ENCODE assay signal across 34 mouse cellular contexts in the genomic region with DNA sequence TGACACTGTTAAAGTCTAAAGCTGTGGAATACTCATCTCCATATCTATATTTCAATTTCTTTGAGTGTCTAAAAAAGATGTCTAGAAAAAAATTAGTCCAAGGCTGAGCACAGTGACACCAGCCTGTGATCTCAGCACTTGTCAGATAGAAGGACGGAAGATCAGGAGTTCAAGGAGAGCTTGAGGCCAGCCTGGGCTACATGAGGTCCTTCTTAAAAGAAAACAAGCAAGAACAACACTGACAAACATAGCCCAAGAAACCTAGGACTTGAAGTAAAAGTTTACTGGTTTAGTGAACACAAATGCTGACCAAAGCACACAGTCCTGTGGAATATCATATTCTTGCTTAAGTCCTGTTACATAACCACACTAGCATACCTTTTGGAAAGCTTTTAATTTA. TPM values are rescaled to one million over a fixed set of nuclear protein-coding genes. Genes with fewer than 3 reads are reported as not detected.
"Had no signal": no experiment of that assay in that cellular context is flagged by ENCODE, and none has a peak within 500 bp of the region (broad histone marks: within the 10 kb centered on the region; RNA-seq: fewer than 3 reads in every experiment).

No protein-coding gene starts in this region.

- DNase-seq: heart, postnatal 10 days; heart, postnatal 14 days; heart, postnatal 4 days; kidney, adult 11 months; kidney, adult 18-20 months; kidney, adult 2 months; kidney, adult 8-10 months; kidney, adult 9 months; kidney, postnatal 10 days; kidney, postnatal 14 days; kidney, postnatal 25 days; kidney, postnatal 36 days; kidney, postnatal 4 days; layer of hippocampus, adult 9-11 months; layer of hippocampus, postnatal 36 days had no signal

- H3K4me3 ChIP-seq: heart, embryonic 10.5 days; heart, embryonic 12.5 days; heart, embryonic 13.5 days; heart, embryonic 15.5 days; hindbrain, embryonic 10.5 days; hindbrain, embryonic 12.5 days; hindbrain, embryonic 13.5 days; hindbrain, embryonic 15.5 days; intestine, embryonic 15.5 days; kidney, embryonic 15.5 days; layer of hippocampus, adult 2 months had no signal

- H3K4me2 ChIP-seq: heart, embryonic 11.5 days; heart, embryonic 12.5 days; heart, embryonic 13.5 days; heart, embryonic 15.5 days; hindbrain, embryonic 12.5 days; hindbrain, embryonic 13.5 days; hindbrain, embryonic 14.5 days; hindbrain, embryonic 15.5 days; intestine, embryonic 15.5 days; kidney, embryonic 15.5 days had no signal

- H3K27ac ChIP-seq: heart, embryonic 10.5 days; heart, embryonic 13.5 days; heart, embryonic 15.5 days; hindbrain, embryonic 10.5 days; hindbrain, embryonic 12.5 days; hindbrain, embryonic 13.5 days; hindbrain, embryonic 14.5 days; hindbrain, embryonic 15.5 days; hindbrain, postnatal 0 days; intestine, embryonic 15.5 days; kidney, embryonic 15.5 days; kidney, postnatal 0 days; layer of hippocampus, adult 2 months had no signal

- H3K9ac ChIP-seq: heart, embryonic 12.5 days; heart, embryonic 13.5 days; heart, embryonic 15.5 days; hindbrain, embryonic 12.5 days; hindbrain, embryonic 13.5 days; hindbrain, embryonic 14.5 days; hindbrain, embryonic 15.5 days; intestine, embryonic 15.5 days; kidney, embryonic 15.5 days had no signal

- H3K27me3 ChIP-seq: heart, embryonic 12.5 days; heart, embryonic 13.5 days; heart, embryonic 15.5 days; hindbrain, embryonic 12.5 days; hindbrain, embryonic 13.5 days; hindbrain, embryonic 15.5 days; intestine, embryonic 15.5 days; kidney, embryonic 15.5 days had no signal

- H3K9me3 ChIP-seq: heart, embryonic 10.5 days; heart, embryonic 12.5 days; heart, embryonic 13.5 days; heart, embryonic 15.5 days; hindbrain, embryonic 10.5 days; hindbrain, embryonic 12.5 days; hindbrain, embryonic 13.5 days; hindbrain, embryonic 15.5 days; intestine, embryonic 15.5 days; kidney, embryonic 15.5 days had no signal

- H3K4me1 ChIP-seq: heart, embryonic 10.5 days; hindbrain, embryonic 10.5 days; hindbrain, embryonic 12.5 days; hindbrain, embryonic 13.5 days; hindbrain, embryonic 15.5 days; intestine, embryonic 15.5 days; kidney, embryonic 15.5 days had no signal

- ATAC-seq: hindbrain, embryonic 16.5 days; hindbrain, postnatal 0 days; inflammation-experienced regulatory T-cells, adult 6 months; intestine, embryonic 15.5 days; intestine, postnatal 0 days had no signal

RNA-seq across cellular contexts. Expression of a gene that starts 29.0 kb away (rescaled TPM):
- total RNA-seq: hematopoietic stem cell, adult 5-6 weeks had no signal
- polyA plus RNA-seq: inflammation-experienced regulatory T-cells, adult 6 months had no signal
